Mouse (Mus musculus) kidney, embryonic 16.5 days (tissue): ENCODE data around the gene Smr3a. TPM values are rescaled to one million over a fixed set of nuclear protein-coding genes. Genes with fewer than 3 reads are reported as not detected.

Experiments
- ATAC-seq: fragments of 200-750 bp; cut with Nextera tagmentation; 2 replicates; pipeline ENCODE4 v1.8.0; 2017; ENCODE audit warnings: moderate TSS enrichment; ENCODE audit not compliant: low FRiP score, low TSS enrichment
- H3K27ac ChIP-seq: fragments of 300-500 bp; sonication (generic); 2 replicates; pipeline ENCODE4 v1.5.1; 2014; ENCODE audit warnings: low read length
- H3K27me3 ChIP-seq: fragments of 300-500 bp; sonication (generic); 2 replicates; pipeline ENCODE4 v1.6.1; 2014; ENCODE audit warnings: low read length, control low read depth, mixed read lengths; ENCODE audit not compliant: insufficient read depth
- H3K36me3 ChIP-seq: fragments of 300-500 bp; sonication (generic); 2 replicates; pipeline ENCODE4 v1.6.1; 2014; ENCODE audit warnings: low read length, control low read depth, mixed read lengths; ENCODE audit not compliant: insufficient read depth
- H3K4me1 ChIP-seq: fragments of 300-500 bp; sonication (generic); 2 replicates; pipeline ENCODE4 v1.6.1; 2014; ENCODE audit warnings: low read length, control low read depth, mixed read lengths; ENCODE audit not compliant: insufficient read depth
- H3K4me2 ChIP-seq: fragments of 300-500 bp; sonication (generic); replicated peaks from 2 replicates; pipeline ENCODE4 v1.6.1; 2014; ENCODE audit warnings: low read depth, low read length
- H3K4me3 ChIP-seq: fragments of 300-500 bp; sonication (generic); 2 replicates; pipeline ENCODE4 v1.5.1; 2014; ENCODE audit warnings: mild to moderate bottlenecking, low read length
- H3K9ac ChIP-seq: fragments of 300-500 bp; sonication (generic); replicated peaks from 2 replicates; pipeline ENCODE4 v1.6.1; 2014; ENCODE audit warnings: low read length
- H3K9me3 ChIP-seq: fragments of 300-500 bp; sonication (generic); 2 replicates; pipeline ENCODE4 v1.6.1; 2016; ENCODE audit warnings: low read length, control low read depth
- WGBS: fragments of 180-500 bp; shearing (Covaris S2); extraction: QIAGEN DNeasy Blood & Tissue Kit; methylation state at CpG from one replicate; pipeline ENCODE4 v1.1.7; 2014; 5-methylcytosine and 5-hydroxymethylcytosine counted together
- polyA plus RNA-seq: library from polyadenylated mRNA; unstranded; fragments of >200 nt; fragmentation: Nextera tagmentation; extraction: Ambion mirVana; gene quantifications from 2 replicates; pipeline ENCODE4 v1.2.1, GENCODE M21; 2015

Gene Smr3a
- not detected in 2 replicates for polyA plus RNA-seq

DNA sequence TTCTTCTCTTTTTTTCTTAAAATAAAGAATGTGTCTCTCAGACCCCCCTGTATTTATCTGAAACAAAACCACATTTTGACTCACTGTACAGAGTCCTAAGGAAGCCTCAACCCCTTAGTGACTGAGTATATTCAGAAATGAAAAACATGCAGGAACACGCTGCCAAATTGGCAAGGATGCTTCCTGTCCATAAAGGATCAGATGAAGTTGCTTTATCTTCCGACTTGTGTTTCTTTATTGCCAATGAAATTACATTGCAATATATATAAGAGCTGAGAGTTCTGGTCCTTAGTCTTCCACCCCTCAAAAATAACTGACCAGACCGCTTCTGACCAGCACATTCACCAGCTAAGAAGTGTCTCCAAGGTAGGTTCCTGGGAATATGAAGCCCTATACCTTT lies at the start of gene Smr3a:
Gene Smr3a, plus strand, starts transcription at position 301 of the 400 bp plus-strand sequence.
- no peak within 1 kb of the TSS for H3K4me2 ChIP-seq
- 87% methylated on average over 3 of the region's 3 CpGs for WGBS
- H3K9me3 ChIP-seq = no peaks in the 10 kb centered on the region
- H3K27me3 ChIP-seq = no peaks in the 10 kb centered on the region
- ATAC-seq = no peak
- no peak within 1 kb of the TSS for H3K4me3 ChIP-seq
- no peak within 1 kb of the TSS for H3K27ac ChIP-seq
- H3K4me1 ChIP-seq = no peaks in the 10 kb centered on the region
- no peak within 1 kb of the TSS for H3K9ac ChIP-seq
- no peaks in the 10 kb centered on the region for H3K36me3 ChIP-seq

DNA sequence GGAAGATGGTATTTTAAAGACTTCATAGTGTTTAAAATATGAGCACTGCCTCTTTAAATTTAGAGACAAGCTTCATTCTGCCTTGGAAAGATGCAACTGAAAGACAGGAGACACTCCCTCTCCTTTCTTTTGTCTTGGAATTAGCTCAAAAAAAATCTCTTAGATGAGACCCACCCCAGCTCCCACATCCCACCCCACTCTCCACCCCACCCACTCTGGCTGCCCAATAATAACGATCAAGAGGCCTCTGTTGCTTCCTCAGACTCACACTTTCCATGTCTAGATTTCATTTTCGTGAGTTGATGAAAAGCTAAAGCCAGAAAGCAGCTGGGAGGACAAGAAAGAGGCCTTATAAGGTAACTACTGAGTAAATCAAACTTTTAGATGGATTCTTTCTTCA lies 33.1 kb upstream of the Smr3a start, which contains the start of the genes 2310003L06Rik and Gm28434:
Gene 2310003L06Rik, plus strand, starts transcription at position 259 of the 400 bp plus-strand sequence.
Gene Gm28434, plus strand, starts transcription at position 317 of the 400 bp plus-strand sequence.
- no peak within 1 kb of the TSS for H3K4me3 ChIP-seq
- H3K4me2 ChIP-seq = no peak within 1 kb of the TSS
- H3K9ac ChIP-seq = no peak within 1 kb of the TSS
- H3K27ac ChIP-seq = no peak within 1 kb of the TSS
- H3K27me3 ChIP-seq = no peaks in the 10 kb centered on the region
- ATAC-seq = no peak
- WGBS = 52% methylated on average over 2 of the region's 2 CpGs
- H3K9me3 ChIP-seq = no peaks in the 10 kb centered on the region
- no peaks in the 10 kb centered on the region for H3K4me1 ChIP-seq
- no peaks in the 10 kb centered on the region for H3K36me3 ChIP-seq

DNA sequence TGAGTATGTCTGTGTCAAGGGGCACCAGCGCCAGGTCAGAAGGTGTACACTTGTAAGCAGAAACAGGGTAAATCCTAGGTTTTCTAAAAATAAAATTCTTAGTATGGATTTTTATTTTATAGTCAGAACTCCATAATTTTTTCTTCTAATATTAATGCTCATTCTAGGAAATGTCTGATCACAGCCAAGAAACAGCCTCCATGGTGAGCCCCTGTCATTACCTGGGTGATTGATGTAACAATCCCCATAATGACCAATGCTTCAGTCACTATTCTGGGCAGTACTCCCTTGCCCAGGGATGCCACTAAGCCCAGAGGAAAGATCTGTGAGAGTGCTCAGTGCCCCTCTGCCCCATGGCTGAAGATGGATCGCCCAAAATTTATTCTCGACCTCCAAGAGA lies 23.2 kb upstream of the Smr3a start, which contains the start of gene Cabs1:
Gene Cabs1, plus strand, starts transcription at position 301 of the 400 bp plus-strand sequence.
- Histone ChIP-seq H3K4me1 (no peaks in the 10 kb centered on the region), H3K4me3 (no peak within 1 kb of the TSS), H3K27me3 (no peaks in the 10 kb centered on the region), H3K9me3 (no peaks in the 10 kb centered on the region), H3K4me2 (no peak within 1 kb of the TSS), H3K27ac (no peak within 1 kb of the TSS), H3K9ac (no peak within 1 kb of the TSS), H3K36me3 (no peaks in the 10 kb centered on the region)
- no peak for ATAC-seq
- WGBS = 82% methylated on average over 3 of the region's 3 CpGs

DNA sequence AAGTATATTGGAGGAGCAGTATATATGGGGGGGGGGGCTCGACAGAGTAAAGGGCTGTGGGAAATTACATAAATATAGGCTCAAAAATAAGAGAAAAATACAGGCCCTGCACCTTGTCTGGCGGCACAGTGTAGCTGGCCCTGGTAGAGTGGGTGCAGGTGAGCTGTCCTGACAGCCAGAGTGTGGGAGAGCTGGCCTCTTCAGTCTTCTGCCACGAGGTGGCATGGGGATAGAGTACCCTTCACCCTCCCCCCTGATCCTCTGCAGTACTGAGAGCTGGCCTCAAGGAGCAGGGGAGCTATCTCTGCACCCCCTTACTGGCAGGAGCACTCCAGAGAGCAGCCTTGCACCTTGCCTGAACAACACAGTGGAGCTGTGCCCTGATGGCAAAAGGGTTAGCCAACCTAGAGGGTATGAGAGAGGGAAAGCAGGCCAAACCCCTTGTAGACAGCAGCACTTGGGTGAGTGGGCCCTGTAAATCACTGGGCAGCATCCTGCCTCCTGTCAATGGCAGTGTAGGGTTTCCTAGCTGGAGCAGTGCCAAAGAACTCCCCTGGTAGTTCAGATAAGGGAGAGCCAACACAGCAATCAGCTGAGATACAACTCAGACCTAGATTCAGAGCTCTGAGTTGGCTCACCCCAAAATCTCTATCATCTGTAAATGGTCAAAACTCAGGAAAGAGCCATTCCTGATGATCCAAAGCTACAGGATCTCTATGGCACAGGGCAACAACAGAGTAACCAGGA lies 19.7 kb upstream of the Smr3a start:
- H3K4me2 ChIP-seq = no peak overlapping the region
- no peak overlapping the region for H3K4me3 ChIP-seq
- H3K4me1 ChIP-seq = no peaks in the 10 kb centered on the region
- H3K27me3 ChIP-seq = no peaks in the 10 kb centered on the region
- no peaks in the 10 kb centered on the region for H3K36me3 ChIP-seq
- 65% methylated on average over 3 of the region's 3 CpGs for WGBS
- H3K27ac ChIP-seq = no peak overlapping the region
- ATAC-seq = peak; percentile 70; the same call in 1 of the 2 replicates
- H3K9ac ChIP-seq = no peak overlapping the region
- no peaks in the 10 kb centered on the region for H3K9me3 ChIP-seq

DNA sequence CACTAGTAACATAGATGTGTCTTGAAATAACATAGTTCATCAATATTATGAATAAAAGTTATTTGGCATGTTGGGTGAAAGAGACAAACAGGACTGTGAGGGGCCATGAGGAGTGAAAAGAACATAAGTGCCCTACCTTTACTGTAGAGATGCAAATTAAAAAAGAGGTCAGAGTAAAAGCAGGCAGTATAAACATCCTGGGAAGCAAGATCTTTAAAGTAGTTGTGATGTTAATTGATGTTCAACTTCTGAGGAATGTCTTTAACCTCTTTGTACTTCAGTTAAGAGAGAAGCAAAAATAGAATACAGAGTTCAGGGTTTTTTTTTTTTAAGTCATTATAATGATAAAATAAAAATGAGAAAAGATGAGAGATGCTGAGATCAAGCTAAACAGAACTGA lies 2.9 kb downstream of the Smr3a start:
- no peak overlapping the region for H3K9ac ChIP-seq
- H3K27ac ChIP-seq = no peak overlapping the region
- H3K4me2 ChIP-seq = no peak overlapping the region
- H3K27me3 ChIP-seq = no peaks in the 10 kb centered on the region
- ATAC-seq = no peak
- no peaks in the 10 kb centered on the region for H3K36me3 ChIP-seq
- H3K4me3 ChIP-seq = no peak overlapping the region
- no peaks in the 10 kb centered on the region for H3K4me1 ChIP-seq
- no peaks in the 10 kb centered on the region for H3K9me3 ChIP-seq

Other genes with a start within 250 kb of the Smr3a start
- not detected in 2 replicates for gene Csn1s2a, start 228.0 kb upstream of the Smr3a start, polyA plus RNA-seq
- not detected in 2 replicates for gene Csn1s2b, start 194.5 kb upstream of the Smr3a start, polyA plus RNA-seq
- gene Prr27, start 176.9 kb upstream of the Smr3a start, polyA plus RNA-seq = not detected in 2 replicates
- gene Odam, start 117.5 kb upstream of the Smr3a start, polyA plus RNA-seq = not detected in 2 replicates
- gene Csn3, start 77.0 kb upstream of the Smr3a start, polyA plus RNA-seq = 0.16 and 0.36 TPM in 2 replicates
- not detected in 2 replicates for gene 2310003L06Rik, start 33.1 kb upstream of the Smr3a start, polyA plus RNA-seq
- gene Gm28434, start 33.0 kb upstream of the Smr3a start, polyA plus RNA-seq = not detected in 2 replicates
- gene Cabs1, start 23.1 kb upstream of the Smr3a start, polyA plus RNA-seq = not detected in 2 replicates
- gene Smr2, start 84.0 kb downstream of the Smr3a start, polyA plus RNA-seq = not detected in 2 replicates
- gene Gm11116, start 109.0 kb downstream of the Smr3a start, polyA plus RNA-seq = not detected in 2 replicates
- gene Gm11115, start 151.6 kb downstream of the Smr3a start, polyA plus RNA-seq = not detected in 2 replicates